Mouse (Mus musculus) heart, postnatal 0 days (tissue): ENCODE measurements at regions not wholly inside any gene's neighbourhood (a gene's known extent, or its start where the extent isn't known, plus 50 kb on each side); places are given as distances from the start of the nearest gene placed in this dataset.

Experiments used
- CTCF ChIP-seq: IDR thresholded peaks from 2 replicates; pipeline ENCODE4 v1.5.1; 2016; ENCODE audit warnings: antibody characterized with exemption, control low read depth, low read depth
- EP300 ChIP-seq: IDR thresholded peaks from 2 replicates; pipeline ENCODE4 v1.6.1; 2016; ENCODE audit warnings: antibody characterized with exemption, low read depth

GRCm38 (mm10) chr13:52152221-52152620 is 305.7 kb downstream of the Gadd45g start:
- TF ChIP-seq CTCF (no peak), EP300 (no peak)
